Mouse (Mus musculus): ENCODE data around the gene Hdac4. TPM values are rescaled to one million over a fixed set of nuclear protein-coding genes. Genes with fewer than 3 reads are reported as not detected.

Hdac4 gene
- polyA plus RNA-seq, 1 experiment: 18.1 TPM

DNA sequence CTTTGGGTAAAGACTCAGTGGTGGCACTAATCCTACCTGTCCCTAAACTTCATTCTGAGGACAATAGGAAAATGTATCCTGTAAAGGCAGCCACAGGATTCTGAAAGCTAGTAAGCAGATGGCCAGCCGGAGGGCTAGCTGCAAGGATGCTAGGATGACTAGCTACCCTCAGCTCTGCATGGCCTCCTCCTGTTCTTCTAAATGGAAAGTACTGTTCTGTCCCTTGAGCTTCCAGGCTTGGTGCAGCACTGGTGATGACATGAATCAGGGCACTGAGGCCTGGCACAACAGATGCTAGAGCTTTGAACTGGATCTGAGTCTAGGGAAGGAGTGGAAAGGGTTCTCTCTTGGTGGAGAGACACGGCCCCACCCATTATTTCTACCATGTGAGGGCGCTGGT lies 150.6 kb downstream of the Hdac4 start:
- H3K4me1 ChIP-seq (ENCODE audit: control insufficient read depth, insufficient read depth, low read length): no peaks in the 10 kb centered on the region; the same call in 1 of the 2 replicates
- 80% methylated on average over 3 of the region's 3 CpGs for WGBS
- no peak overlapping the region for H3K4me3 ChIP-seq (replicated peaks; ENCODE audit: control insufficient read depth, low read depth, low read length)
- no peak overlapping the region for H3K27ac ChIP-seq (ENCODE audit: control insufficient read depth, insufficient read depth, low read depth, low read length, poor library complexity)
- TF ChIP-seq POLR2A (IDR thresholded peaks at IDR 0.05; ENCODE audit: borderline replicate concordance, control insufficient read depth, low read depth, low read length) (no peak), CTCF (IDR thresholded peaks at IDR 0.05; ENCODE audit: control insufficient read depth, insufficient read depth, low read length) (no peak)

DNA sequence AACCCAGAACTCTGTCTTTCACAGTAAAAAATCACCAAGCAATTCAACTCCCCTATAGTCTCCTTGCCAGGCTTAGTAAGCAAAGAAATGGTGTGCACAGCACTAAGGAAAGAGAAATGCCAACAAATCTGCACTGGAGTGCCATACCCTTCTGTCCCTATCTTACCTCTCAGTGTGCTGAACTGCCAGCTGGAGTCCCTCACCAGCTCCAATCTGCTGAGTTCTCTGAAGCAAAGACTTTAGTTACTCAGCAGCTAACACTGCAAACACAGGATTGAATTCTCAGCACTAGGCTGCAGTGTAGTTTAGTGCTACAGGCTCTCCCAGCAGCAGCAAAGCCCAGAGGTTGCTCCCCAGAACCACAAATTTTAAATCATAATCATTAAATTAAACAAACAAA lies 151.5 kb downstream of the Hdac4 start:
- Histone ChIP-seq H3K4me1 (ENCODE audit: control insufficient read depth, insufficient read depth, low read length) (no peaks in the 10 kb centered on the region), H3K27ac (ENCODE audit: control insufficient read depth, insufficient read depth, low read depth, low read length, poor library complexity) (no peak overlapping the region)
- TF ChIP-seq POLR2A (IDR thresholded peaks at IDR 0.05; ENCODE audit: borderline replicate concordance, control insufficient read depth, low read depth, low read length) (no peak), CTCF (IDR thresholded peaks at IDR 0.05; ENCODE audit: control insufficient read depth, insufficient read depth, low read length) (no peak)

DNA sequence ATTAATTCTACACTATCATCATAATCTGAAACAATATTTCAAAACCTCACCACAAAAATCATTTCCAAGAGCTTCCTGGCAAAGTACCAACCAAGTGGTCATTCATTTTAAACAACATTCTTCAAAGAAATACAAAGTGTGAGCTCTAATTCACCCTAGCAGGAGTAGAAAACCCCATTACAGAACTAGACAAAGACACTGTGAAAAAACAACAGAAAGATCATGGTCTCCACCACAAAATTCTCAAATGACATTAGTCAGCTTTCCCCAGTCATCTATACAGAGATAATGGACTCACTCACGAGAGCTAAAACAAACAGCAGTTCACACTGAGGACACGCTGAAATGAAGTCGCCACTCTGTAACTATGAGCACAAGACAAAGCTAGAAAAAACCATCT lies 153.4 kb downstream of the Hdac4 start:
- 74% methylated on average over 3 of the region's 3 CpGs for WGBS
- TF ChIP-seq POLR2A (IDR thresholded peaks at IDR 0.05; ENCODE audit: borderline replicate concordance, control insufficient read depth, low read depth, low read length): no peak
- TF ChIP-seq CTCF (IDR thresholded peaks at IDR 0.05; ENCODE audit: control insufficient read depth, insufficient read depth, low read length): no peak
- no peak overlapping the region for H3K27ac ChIP-seq (ENCODE audit: control insufficient read depth, insufficient read depth, low read depth, low read length, poor library complexity)
- no peak overlapping the region for H3K4me3 ChIP-seq (replicated peaks; ENCODE audit: control insufficient read depth, low read depth, low read length)
- H3K4me1 ChIP-seq (ENCODE audit: control insufficient read depth, insufficient read depth, low read length): no peaks in the 10 kb centered on the region

More for the DNA sequence above, 151.5 kb downstream of the Hdac4 start:
- no peak overlapping the region for H3K4me3 ChIP-seq (replicated peaks; ENCODE audit: control insufficient read depth, low read depth, low read length)

DNA sequence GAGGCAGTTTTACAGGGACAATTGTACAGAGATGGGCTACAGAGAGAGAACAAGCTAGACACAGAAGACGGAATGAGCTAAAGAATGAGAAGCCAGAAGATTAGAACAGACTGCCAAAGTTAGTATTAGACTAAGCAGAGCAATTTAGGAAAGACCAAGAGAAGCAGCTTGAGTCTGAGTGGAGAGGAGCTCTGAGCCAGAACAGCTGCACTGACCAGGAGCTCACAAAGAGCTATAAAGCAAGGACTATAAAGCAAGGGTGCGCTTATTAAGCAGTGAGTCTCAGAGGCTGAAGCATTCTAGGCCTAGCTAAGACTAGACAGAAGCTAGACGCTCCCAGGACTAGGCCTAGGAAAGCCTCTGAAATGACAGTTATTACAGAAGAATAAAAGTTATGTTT lies 154.2 kb downstream of the Hdac4 start:
- Histone ChIP-seq H3K27ac (ENCODE audit: control insufficient read depth, insufficient read depth, low read depth, low read length, poor library complexity) (no peak overlapping the region), H3K4me1 (ENCODE audit: control insufficient read depth, insufficient read depth, low read length) (peaks cover 4% of the 10 kb centered on the region), H3K4me3 (replicated peaks; ENCODE audit: control insufficient read depth, low read depth, low read length) (no peak overlapping the region)
- 90% methylated on average over 3 of the region's 3 CpGs for WGBS
- TF ChIP-seq POLR2A (IDR thresholded peaks at IDR 0.05; ENCODE audit: borderline replicate concordance, control insufficient read depth, low read depth, low read length) (no peak), CTCF (IDR thresholded peaks at IDR 0.05; ENCODE audit: control insufficient read depth, insufficient read depth, low read length) (no peak)

- H3K4me3 ChIP-seq (replicated peaks; ENCODE audit: control insufficient read depth, low read depth, low read length): no peak overlapping the region
- TF ChIP-seq CTCF (IDR thresholded peaks at IDR 0.05; ENCODE audit: control insufficient read depth, insufficient read depth, low read length): no peak
- no peak for TF ChIP-seq POLR2A (IDR thresholded peaks at IDR 0.05; ENCODE audit: borderline replicate concordance, control insufficient read depth, low read depth, low read length)
- H3K4me1 ChIP-seq (ENCODE audit: control insufficient read depth, insufficient read depth, low read length): peaks cover 7% of the 10 kb centered on the region
- H3K27ac ChIP-seq (ENCODE audit: control insufficient read depth, insufficient read depth, low read depth, low read length, poor library complexity): no peak overlapping the region
- 87% methylated on average over 1 of the region's 1 CpGs for WGBS
Observed at GRCm38 (mm10) chr1:92038714-92039113, 156.8 kb downstream of the Hdac4 start.

GRCm38 (mm10) chr1:92037039-92037438 lies 158.5 kb downstream of the Hdac4 start:
- Histone ChIP-seq H3K4me1 (ENCODE audit: control insufficient read depth, insufficient read depth, low read length) (peaks cover 10% of the 10 kb centered on the region), H3K27ac (ENCODE audit: control insufficient read depth, insufficient read depth, low read depth, low read length, poor library complexity) (peak overlapping the region; percentile 2; the same call in 1 of the 2 replicates), H3K4me3 (replicated peaks; ENCODE audit: control insufficient read depth, low read depth, low read length) (no peak overlapping the region)
- no peak for TF ChIP-seq POLR2A (IDR thresholded peaks at IDR 0.05; ENCODE audit: borderline replicate concordance, control insufficient read depth, low read depth, low read length)
- TF ChIP-seq CTCF (IDR thresholded peaks at IDR 0.05; ENCODE audit: control insufficient read depth, insufficient read depth, low read length): no peak
- WGBS: 37% methylated on average over 7 of the region's 7 CpGs

DNA sequence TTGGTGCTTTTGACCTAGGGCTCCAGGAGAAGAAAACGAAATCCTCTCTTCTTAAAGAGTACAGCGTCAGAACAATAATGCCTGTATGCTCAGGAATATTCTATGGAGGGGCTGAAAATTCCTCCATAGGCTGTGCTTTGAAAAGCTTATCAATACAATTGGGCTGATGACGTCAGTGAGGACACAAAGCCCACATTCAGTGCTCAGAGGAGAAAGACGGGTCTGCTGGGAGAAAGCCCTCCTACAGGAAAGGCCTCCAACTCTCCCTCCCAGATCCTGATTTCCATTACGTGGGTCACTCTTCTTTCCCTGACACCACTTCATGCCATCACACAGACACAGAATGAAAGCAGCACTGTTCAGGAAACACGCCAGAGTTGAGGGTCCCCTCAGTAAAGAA lies 159.7 kb downstream of the Hdac4 start:
- TF ChIP-seq POLR2A (IDR thresholded peaks at IDR 0.05; ENCODE audit: borderline replicate concordance, control insufficient read depth, low read depth, low read length) (no peak), CTCF (IDR thresholded peaks at IDR 0.05; ENCODE audit: control insufficient read depth, insufficient read depth, low read length) (no peak)
- Histone ChIP-seq H3K27ac (ENCODE audit: control insufficient read depth, insufficient read depth, low read depth, low read length, poor library complexity) (no peak overlapping the region), H3K4me1 (ENCODE audit: control insufficient read depth, insufficient read depth, low read length) (peaks cover 10% of the 10 kb centered on the region), H3K4me3 (replicated peaks; ENCODE audit: control insufficient read depth, low read depth, low read length) (no peak overlapping the region)
- WGBS: 72% methylated on average over 6 of the region's 6 CpGs

GRCm38 (mm10) chr1:92034247-92034646 lies 161.3 kb downstream of the Hdac4 start:
- TF ChIP-seq POLR2A (IDR thresholded peaks at IDR 0.05; ENCODE audit: borderline replicate concordance, control insufficient read depth, low read depth, low read length) (no peak), CTCF (IDR thresholded peaks at IDR 0.05; ENCODE audit: control insufficient read depth, insufficient read depth, low read length) (no peak)
- H3K4me3 ChIP-seq (replicated peaks; ENCODE audit: control insufficient read depth, low read depth, low read length): no peak overlapping the region
- WGBS: 20% methylated on average over 3 of the region's 3 CpGs
- H3K4me1 ChIP-seq (ENCODE audit: control insufficient read depth, insufficient read depth, low read length): peaks cover 10% of the 10 kb centered on the region
- no peak overlapping the region for H3K27ac ChIP-seq (ENCODE audit: control insufficient read depth, insufficient read depth, low read depth, low read length, poor library complexity)

DNA sequence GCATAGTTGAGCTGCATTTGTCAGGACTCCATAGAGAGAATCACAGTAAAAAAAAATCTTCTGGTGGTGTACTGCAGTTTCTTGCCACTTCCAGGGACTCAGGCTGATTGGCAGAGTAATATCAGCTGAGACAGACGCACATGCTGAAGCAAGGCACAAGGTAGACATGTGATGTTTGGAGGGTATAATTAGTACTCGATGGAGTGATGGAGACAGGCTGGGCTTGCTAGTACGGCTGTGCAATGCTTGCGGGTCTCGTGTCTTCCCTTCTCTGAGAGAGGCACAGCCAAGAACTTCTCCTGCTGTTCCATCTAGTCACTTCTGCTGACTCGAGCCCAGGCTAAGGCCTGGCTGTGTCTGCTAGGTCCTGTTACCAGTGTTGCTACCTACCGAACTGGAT lies 162.0 kb downstream of the Hdac4 start:
- no peak for TF ChIP-seq POLR2A (IDR thresholded peaks at IDR 0.05; ENCODE audit: borderline replicate concordance, control insufficient read depth, low read depth, low read length)
- TF ChIP-seq CTCF (IDR thresholded peaks at IDR 0.05; ENCODE audit: control insufficient read depth, insufficient read depth, low read length): no peak
- Histone ChIP-seq H3K27ac (ENCODE audit: control insufficient read depth, insufficient read depth, low read depth, low read length, poor library complexity) (no peak overlapping the region), H3K4me1 (ENCODE audit: control insufficient read depth, insufficient read depth, low read length) (peaks cover 10% of the 10 kb centered on the region), H3K4me3 (replicated peaks; ENCODE audit: control insufficient read depth, low read depth, low read length) (no peak overlapping the region)
- 85% methylated on average over 7 of the region's 7 CpGs for WGBS

Measured in bone marrow, adult 2 months (tissue).